Mouse (Mus musculus) cerebellum, adult (tissue): ENCODE data around the gene Edil3.

Experiments used
- ATAC-seq: cut with Nextera tagmentation; 2 replicates; pipeline ENCODE4 v1.9.2; 2017; ENCODE audit warnings: mild to moderate bottlenecking, moderate library complexity, mixed read lengths; ENCODE audit not compliant: insufficient number of reproducible peaks, low FRiP score, low TSS enrichment

Gene Edil3

DNA sequence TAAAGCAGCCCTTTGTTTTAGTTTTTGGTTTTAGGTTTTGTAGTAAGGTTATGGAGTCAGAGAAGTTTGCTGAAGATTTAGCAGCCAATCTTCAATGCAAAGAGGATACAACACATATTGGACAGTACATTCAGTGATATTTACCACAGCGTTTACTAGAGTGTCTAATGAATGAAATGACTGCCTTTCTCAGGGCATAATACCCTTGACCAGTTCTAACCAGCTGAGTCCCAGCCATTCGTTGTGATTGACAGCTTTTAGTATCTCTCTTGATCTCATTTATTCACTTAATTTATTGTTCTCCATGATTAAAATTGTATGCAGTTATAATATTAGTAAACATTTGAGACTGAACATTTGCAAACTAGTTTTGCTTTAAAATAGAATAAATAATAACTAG lies 375.7 kb downstream of the Edil3 start:
- ATAC-seq = no peak

DNA sequence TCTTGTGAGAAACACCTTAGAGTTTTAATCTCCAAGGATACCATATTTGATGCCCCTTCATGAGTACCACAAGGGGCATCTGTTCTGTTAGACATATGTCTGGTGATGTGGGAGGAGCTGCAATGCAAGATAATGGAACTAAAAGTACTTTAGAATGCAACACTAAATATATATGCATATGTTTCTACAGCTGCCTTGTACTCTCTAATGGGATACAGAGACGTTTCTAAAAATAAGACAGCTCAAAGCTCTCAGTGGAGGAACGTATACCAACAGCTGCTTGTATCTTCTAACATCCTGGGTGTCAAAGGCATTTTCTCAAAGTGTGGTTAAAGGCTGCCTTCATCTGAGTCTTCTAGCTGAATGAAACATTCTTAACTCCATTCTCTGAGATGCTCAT lies 378.0 kb downstream of the Edil3 start:
- no peak for ATAC-seq

DNA sequence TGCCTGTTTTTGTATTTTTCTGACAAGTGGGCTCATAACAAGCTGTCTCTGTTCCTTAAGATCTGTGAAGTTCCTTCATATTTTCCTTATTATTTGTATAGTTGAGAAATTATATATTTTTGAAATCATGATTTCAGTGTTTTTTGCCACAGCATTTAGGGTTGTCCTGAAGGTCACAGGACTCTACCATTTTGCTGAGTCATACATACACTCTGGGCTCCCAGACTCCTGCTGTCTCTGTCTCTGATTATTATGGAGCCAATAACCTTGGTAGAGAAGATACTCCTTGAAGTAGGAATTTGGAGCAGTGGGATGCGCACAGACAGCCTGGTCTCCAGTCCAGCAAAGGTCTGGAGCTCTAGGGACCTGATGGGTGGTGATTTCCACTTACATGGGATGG lies 416.8 kb downstream of the Edil3 start:
- ATAC-seq = no peak

DNA sequence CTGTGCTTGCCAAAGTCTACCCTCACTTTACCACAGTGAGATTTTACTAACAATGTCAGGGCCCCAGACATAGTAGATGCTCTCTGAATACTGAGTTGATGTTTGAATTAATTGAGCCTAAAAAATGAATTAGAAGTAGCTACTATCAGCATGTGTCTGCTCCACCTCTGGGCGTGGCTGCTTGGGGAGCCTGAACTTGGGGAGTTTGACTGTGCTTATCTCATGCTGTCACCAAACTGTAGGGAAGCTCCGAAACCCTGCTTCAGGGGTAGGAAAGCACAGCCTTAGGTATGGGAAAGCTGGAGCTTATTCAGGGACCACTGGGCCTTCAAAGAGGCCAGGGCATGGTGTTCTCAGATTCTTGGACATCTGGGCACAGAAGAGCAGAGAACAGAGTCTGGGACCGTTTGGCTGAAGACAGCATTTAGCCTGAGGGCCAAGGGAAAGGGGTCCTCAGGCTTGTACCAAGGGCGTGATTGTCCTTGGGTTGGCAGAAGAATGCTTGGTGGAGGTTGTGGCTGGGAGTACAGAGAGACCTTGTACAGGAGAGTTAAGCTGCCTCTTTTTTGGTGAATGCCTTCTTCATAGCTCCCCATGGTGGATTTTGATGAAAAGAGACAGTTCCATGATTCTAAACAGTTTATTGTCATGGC lies 432.8 kb downstream of the Edil3 start:
- no peak for ATAC-seq

DNA sequence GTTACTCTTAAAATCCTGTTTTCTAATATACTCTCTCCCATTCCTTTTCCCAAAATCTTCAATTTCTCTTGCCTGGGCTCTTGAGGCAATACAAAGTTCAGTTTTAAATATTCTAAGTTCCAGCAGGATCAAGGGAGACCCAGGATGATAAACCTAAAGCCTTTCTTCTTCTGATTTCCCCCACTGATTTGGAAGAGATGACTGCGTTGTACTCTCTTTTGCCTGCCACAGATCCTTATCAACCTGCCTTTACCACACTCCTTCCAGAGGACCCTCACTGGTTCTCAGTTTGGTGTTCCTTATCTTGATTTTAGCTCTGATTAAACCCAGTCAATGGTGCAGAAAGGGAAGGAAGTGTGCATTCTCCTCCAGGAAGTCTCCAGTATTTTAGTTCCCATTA lies 435.6 kb downstream of the Edil3 start:
- ATAC-seq = no peak

DNA sequence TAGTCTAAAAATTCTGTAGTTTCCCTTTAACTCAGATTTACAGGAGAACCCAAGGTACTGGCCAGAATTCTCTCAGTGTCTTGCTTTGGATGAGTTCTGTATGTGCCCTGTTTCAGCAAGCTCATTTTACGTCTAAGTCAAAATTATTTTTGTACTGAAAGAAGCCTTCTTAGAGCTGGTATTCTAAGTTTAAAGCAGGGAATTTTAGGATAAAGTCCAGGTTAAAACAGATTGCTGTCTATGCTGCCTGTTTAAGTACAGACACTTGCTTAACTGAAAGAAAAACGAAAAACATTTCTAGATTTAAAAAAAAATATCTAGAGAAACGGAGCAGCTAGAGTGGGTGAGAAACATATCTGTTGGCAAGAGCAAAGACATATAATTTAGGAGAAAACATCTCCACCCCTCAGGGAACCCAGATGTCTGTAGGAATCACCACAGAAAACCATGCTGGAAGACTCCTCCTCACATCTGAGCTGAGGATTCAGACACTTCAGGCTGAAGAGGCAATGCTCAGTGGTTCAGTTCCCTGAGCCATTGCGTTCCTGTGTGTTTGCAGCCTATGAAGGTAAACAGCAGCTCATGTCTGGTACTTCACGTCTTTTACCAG lies 465.5 kb downstream of the Edil3 start:
- ATAC-seq = no peak

DNA sequence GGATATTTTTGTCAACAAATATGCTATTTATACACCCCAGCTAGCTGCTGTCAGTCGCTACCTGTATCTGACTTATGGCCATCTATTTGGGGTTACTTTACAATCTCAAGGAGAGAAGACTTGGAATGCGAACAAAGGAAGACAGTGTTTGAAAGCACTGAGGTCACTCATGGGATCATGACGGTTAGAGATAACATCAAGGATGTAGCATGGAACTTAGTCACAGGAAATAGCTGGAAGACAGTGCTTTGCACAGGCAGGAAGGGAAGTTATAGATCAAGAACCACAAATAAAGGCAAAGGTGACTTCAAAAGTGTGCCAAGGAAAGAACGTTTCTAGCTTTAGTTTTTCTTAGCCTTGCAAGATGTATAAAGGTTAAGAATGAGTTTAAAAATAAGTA lies 466.9 kb downstream of the Edil3 start:
- no peak for ATAC-seq

DNA sequence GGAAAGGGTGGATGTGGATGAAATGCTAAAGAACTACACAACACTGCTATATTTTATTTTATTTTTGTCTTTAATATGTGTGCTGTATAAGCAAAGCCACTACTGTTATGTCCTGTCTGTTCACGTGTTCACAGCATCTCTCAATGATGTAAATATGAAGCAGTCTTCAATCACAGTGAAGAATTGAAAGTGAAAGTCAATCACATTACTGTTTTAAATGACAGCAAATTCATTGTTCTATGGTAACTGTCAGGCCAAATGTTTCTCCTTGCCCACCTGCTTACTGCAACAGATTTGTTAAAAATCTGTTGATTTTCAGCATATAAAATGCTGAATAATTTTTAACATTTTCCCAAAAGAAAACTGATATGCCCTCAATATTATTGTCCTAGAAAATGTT lies 499.9 kb downstream of the Edil3 start:
- ATAC-seq = no peak

DNA sequence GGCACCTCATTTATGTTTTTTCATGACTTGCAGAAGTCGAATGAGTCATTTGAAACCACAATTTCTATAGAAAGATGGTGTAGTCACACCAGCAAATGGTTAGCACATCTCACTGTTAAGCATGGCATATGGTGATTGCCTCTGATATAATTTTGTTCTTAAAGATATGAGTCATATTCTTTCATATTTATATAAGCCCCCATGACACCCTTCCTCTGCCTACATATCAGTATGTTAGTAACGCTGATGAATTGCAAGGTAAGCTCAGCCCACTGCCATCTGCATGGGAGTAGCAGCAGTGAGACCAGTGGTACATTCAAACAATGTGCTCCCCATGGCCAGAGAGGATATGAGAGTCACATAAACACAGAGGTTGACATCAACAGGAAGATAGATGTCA lies 503.0 kb downstream of the Edil3 start:
- no peak for ATAC-seq

DNA sequence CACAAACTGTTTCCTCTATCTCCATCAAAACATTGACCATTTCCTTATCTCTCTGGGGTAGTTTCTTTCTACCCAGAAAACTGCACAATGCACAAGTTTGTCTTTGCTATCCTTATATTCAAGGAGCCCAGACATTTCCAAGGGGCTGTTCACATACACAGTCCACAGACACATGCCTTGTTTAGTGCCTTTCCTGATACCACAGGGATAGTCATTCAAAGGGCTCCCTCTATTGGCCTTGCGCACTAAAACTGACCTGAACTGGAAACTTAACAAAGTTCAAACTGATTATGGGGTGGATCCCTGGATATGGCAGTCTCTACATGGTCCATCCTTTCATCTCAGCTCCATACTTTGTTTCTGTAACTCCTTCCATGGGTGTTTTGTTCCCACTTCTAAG lies 513.2 kb downstream of the Edil3 start:
- ATAC-seq = no peak

DNA sequence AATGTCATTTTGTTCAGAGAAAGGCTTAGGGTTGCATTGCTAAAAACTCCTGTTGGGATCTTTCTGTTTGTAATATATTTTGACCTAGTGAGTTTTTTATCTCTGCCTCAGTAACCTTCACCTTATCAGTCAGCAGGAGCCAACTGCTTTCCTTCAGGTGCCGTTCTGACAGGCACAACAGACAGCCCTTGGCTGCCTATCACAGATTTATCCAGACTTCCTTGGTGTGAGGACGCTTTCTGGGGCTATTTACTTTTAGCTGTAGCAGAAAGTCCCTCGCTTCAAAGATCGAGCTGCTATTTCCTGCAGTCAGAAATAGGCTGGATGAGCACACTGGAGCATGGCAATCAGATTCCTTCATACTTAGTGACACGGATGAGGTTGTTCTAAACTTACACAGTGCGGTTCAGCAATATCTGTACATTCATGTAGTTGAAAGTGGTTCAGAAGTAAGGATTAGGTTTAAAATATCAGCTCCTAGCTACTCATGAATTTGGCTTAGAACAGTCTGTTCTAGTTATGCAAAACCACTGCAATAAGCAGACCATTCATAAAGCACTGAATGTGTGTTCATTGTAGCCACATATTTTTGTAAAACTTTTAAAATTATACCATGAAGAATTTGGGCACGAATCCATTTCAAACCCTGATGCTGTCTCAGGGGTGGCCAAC lies 514.8 kb downstream of the Edil3 start:
- ATAC-seq = no peak

DNA sequence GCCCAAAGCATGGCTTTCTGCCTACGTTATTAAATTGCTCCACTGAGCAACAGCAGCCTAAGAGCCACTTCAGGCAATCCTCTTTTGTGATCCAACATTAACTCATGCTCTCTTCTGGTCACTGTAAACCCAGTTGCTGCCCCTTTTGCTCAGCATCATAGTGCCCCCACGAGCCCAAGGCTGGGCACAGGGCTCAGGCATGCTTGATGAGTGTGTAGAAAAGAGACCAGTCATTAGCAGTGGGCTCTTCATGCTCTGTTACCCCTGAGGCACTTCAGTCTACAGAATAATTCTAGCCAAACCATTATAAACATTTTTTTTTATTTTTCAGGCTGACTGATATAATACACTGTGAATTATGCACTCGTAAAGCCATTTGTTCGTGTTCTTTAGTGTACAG lies 517.8 kb downstream of the Edil3 start:
- ATAC-seq = no peak

DNA sequence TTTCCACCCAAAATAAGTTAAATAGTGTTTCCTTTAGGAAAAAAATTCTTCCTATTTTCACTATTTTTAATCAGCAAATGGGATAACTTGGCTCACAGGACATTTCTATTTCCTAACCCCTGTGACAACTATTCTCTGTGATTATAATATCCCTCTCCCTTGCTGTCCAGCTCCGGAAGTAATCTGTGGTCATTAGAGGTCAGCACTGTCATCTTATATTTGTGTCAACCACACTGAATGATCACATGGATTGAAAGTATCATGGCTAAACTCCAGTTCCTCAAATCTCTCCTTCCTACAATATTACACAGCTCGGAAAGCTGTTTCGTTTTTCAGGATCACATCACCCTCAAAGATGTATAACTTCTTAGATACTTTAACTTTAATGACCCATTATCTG lies 518.5 kb downstream of the Edil3 start:
- ATAC-seq = no peak

DNA sequence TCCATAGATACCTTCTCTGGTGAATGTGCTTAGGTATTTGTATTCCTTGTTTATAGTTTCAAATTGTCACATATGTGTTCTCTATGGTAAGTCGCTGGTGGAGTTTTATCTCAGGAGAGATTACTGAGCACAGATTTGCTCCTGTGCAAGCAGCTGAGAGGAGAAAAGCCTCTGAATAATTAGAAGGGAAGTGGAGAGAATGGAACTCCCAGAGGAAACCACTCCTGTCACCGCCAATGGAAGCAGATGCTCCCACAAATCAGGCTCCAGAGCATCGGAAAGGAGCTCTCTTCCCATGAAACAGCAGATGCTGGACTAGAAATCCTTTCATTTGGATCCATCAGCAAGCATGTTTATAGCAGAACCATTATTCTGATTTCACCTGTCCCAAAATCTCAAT lies 534.0 kb downstream of the Edil3 start:
- no peak for ATAC-seq

DNA sequence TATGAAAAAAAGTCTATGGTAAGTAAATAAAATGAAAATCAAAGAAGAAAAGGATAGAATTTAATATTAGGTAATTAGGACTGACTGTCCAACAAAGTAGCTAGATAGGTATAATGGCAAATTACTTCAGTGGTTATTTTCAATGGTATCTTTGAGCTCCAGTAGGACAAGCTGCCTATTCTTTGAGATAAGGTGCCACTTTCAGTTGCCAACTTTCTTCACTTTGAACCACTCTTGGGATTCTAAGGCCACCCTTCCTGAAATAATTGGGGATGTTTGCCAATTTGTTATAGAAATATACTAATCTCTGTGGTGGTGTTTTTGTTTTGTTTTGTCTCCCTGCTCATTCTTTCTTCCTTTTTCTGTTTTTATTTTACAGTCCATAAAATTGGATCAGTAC lies 537.1 kb downstream of the Edil3 start:
- ATAC-seq = no peak

DNA sequence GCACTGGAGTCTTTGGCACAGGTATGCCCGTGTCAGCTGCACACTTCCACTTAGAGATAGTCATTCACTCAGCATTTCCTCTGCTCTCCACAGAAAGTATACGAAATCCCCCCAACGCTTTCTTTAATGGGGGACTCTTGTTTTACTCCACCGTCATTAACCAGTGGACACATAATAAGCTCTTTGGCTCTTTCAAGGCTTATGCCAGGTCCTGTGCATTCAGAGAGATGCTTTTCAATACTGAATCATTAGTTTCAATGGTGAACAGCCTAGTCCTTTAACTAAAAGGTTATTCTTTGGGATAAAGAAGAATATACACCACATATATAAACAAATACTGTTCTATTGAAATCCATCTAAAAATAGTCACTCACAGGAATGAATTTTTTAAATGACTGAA lies 541.0 kb downstream of the Edil3 start:
- ATAC-seq = no peak

DNA sequence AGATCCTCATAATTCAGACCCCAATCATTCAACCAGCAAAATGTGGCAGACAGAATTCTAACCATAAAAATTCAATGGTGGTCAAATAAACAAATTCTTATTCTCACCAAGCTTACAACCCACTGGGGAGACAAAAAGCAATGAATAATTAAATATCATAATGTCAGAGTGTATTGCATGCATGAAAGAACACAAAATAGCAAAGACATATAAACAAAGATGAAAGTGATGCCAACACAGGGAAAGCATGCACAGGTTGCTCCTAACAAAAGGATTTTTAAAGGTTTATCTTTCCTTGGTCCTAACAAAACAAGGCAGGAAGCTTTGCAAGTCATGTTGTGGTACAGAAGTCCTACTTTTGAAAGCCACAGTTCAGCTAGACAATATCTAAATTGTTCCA lies 550.0 kb downstream of the Edil3 start:
- ATAC-seq = no peak

DNA sequence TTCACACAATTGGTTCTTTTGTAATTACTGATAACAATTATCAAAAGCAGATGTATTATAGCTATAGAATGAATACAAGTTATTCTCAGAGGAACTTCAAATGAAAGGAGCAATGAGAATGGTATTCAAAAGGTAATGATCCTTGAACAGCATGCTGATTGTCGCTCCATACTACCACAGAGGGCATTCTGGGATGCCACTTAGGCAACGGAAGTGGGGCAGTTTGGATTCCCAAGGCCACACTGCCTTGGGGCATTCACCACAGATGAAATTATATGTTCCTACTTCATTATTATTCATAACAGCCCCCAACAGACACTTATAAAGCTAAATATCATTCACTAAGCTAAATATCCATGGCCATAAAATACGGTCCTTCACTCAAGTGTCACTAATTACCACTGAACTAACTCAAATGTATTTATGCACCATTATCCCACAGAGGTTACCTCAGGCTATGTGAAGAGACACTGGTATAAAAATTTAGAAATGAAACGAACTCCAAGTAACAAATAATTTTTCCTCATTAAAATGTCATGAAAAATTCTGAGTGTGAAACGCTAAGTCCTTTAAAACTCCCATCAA lies 550.5 kb downstream of the Edil3 start:
- ATAC-seq = no peak
